Mouse (Mus musculus) erythroblast, embryonic 14.5 days (primary cell): Measurements from ENCODE around the gene Plpp3.

Source experiments
- GATA1 ChIP-seq: IDR thresholded peaks from 2 replicates; pipeline ENCODE4 v1.6.1; 2012; ENCODE audit warnings: low read length, inconsistent platforms, mixed read lengths
- TAL1 ChIP-seq: IDR thresholded peaks from 3 replicates; pipeline ENCODE4 v1.6.1; 2012; ENCODE audit warnings: low read length, inconsistent platforms, mixed read lengths

DNA sequence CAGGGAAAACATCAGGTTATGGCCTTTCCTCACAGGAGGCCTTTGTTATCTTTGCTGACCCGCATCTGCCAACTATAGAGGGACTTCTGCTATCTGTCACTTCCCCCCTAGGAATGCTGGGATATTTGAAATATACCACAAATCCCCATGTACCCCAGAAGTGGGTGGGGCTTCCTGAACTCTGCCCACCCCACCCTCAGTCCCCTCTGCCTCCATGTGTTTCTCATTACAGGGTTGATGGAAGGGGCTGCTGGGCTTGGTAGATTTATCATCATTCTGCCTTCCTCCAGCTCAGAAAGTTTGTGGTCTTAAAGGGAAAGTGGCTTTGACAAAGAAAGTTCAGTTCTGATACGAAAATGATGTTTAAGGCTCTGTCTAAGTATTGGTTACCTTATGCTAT is 103.2 kb downstream of the Plpp3 start:
- TF ChIP-seq TAL1 (no peak), GATA1 (no peak)
